Mouse (Mus musculus) heart, postnatal 36 days (tissue): ENCODE results near the gene Trim40. TPM values are rescaled to one million over a fixed set of nuclear protein-coding genes. Genes with fewer than 3 reads are reported as not detected.

Source experiments
- DNase-seq, 2 experiments: peaks; one replicate each; pipeline ENCODE4 v3.0.0; 2021 to 2022
- intact Hi-C: fragments of 180-260 bp; cut with DNase I; formaldehyde crosslinking; loops from one replicate; pipeline ENCODE4 v1.15.1; 2025
- total RNA-seq, 2 experiments: library from RNA; stranded (reverse); gene quantifications; 2 replicates each; pipeline ENCODE4 v1.2.3; 2021

Trim40 gene
- total RNA-seq, result not detected

- intact Hi-C loops, result loop anchor here (5.0 kb wide), 2 partner anchors 107 to 312 kb away; partner anchors contain the start of gene Olfr94
- DNase-seq, result no peak
These were observed at the start of gene Trim40 for GRCm38 (mm10) chr17:36890073-36890903. Trim40 (minus strand) TSS chr17:36890123.

DNA sequence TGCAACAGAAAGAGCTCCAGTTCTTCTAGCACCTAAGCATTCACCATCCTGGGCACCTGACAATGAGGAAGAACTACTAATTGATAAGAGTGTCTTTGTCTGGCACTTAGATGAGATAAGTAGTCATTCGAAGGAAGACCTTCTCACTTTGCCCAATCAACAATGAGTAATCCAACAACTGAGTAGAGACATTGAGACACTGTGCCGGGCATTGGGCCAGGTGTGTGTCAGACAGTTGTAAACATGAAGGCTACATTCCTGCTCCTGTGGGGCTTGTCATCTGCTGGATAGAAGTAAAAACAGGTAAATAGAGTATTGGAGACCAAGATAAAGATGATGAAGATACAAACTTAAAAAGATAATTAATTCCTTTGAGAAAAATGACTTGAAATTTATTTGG is 48.1 kb upstream of the Trim40 start:
- DNase-seq, result no peak
- intact Hi-C loops, result no loop called here

DNA sequence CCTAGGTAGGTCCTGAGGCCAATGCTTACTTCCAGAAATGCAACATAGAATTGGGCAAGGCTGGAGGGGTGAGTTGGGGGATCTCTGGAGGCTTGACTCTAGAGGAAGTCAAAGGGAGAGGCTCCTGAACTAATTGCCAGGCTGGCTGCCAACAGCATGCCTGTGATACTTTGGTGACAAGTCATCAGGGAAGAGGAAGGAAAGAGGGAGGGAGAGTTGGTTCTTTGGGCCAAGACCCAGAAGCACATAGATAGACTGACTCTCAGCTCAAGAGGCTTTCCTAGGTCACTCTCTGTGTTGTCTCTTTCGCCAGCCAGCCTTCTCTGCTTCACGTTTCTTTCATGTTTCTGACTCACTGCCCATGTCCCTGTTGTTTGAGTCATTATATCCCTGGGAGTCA is 41.9 kb upstream of the Trim40 start:
- intact Hi-C loops, result loop anchor here (2.0 kb wide), 1 partner anchor 15 kb away; no protein-coding TSS in a partner anchor

DNA sequence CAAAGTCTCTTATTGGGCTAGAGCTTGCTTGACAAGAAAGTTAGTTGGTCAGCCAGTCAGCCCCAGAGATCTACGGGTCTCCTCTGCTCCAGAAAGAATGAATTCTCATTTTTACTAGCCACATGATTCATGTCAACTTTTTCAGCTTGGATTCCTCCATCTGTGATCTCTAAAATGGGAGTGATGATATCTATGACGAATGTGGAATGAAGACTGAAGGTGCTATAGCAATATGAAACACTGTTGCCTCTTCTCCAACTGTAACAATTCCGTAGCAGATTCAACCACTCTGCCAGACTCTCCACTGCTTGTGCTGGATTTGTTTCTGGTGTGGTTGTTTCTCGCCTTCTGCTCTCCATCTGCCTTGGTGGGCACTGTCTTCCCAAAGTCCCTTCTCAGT is 41.2 kb upstream of the Trim40 start:
- intact Hi-C loops, result no loop called here
- no peak for DNase-seq

More for the DNA sequence above, 41.9 kb upstream of the Trim40 start:
- peak; percentile 46 to 60 for DNase-seq

- DNase-seq, result no peak
- intact Hi-C loops, result no loop called here
These were observed 40.3 kb upstream of the Trim40 start for GRCm38 (mm10) chr17:36930233-36930632.

DNA sequence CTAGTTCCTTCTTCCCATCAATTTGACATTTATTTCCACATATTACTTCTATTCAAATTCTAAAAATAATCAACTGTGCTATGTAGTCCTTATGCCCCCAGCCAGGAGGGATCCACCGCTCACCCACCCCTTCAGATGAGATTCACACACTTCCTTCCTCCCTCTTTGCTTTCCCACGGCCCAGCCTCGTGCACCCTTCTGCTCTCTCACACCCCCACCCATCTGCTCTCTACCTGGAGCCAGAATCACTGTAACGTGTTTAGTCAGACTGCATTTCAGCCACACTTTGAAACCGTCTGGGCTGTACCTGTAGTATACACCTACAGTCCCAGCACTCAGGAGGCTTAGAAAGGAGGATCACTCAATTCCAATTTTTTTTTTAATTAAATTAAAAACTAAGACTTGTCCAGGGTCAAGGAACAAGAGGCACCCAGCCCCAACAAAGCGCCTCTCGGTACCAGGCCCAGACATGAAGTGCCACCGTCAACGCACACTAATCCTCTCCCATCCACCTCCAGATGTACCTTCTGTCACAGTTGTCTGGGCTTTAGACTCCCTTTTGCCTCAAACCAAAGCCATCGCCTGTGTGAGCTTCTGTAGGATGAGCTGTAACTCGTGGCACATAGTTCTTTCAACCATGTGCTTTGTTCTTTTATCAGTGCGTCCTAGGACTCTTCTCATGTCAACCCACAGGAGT is 39.5 kb upstream of the Trim40 start:
- intact Hi-C loops, result no loop called here
- no peak for DNase-seq

DNA sequence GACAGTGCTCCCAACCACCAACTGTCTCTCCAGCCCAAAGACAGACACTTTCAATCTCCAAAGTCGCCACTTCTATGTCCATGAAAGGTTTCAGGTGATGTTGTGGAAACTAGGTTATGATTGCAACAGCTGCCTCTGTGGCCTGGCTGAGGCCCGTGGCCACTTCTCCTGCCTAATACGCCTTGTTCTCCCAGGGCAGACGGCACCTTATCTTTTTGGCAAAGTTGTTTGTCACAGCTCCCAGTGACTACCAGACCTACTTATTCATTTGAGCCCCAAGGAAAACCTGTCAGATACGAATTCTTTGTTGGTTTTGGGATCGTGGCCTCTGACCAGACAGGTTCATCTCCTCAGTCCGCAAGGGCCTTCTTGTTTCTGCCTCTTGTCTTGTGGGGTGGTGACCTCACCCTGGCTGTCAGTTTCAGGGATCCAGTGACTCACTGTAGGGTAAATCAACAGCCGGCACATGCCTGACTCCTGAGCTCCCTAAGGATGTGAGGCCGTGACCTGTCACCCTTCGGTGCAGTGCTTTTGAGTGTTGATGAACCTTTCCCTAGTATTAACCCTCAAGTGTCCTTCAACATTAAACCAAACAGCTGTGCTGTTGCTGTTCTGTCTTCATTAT is 37.7 kb upstream of the Trim40 start:
- intact Hi-C loops, result no loop called here
- DNase-seq, result no peak

GRCm38 (mm10) chr17:36923491-36923890 is 33.6 kb upstream of the Trim40 start:
- intact Hi-C loops, result no loop called here
- DNase-seq, result no peak

GRCm38 (mm10) chr17:36922715-36923114 is 32.8 kb upstream of the Trim40 start:
- intact Hi-C loops, result no loop called here
- no peak for DNase-seq

GRCm38 (mm10) chr17:36920239-36920638 is 30.3 kb upstream of the Trim40 start:
- intact Hi-C loops, result no loop called here

GRCm38 (mm10) chr17:36915076-36915475 is 25.2 kb upstream of the Trim40 start:
- peak; percentile 57 to 76 for DNase-seq
- intact Hi-C loops, result loop anchor here (1.0 to 2.0 kb wide), 4 partner anchors 28 to 132 kb away; partner anchors contain the start of genes Rnf39, Znrd1 and Znrd1as

More at GRCm38 (mm10) chr17:36920239-36920638, 30.3 kb upstream of the Trim40 start:
- DNase-seq, result no peak

DNA sequence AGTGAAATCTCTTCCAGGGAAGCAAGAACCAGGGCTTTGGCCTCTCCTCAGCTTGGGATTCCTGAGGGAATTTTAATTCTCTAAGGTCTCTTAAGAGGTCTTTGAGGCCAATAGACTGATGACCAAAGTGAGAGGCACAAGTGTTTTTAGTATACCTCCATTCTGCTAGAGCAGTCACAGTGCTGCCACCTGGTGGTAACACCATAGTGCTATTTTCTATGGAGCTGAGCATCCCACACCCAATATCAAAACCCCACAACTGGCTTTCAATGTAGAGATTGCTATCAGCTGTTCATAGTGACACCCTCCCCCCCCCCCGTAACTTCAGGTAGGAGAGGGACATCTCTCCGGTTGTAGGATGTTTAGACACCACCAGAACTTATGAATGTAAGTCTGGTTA is 24.2 kb upstream of the Trim40 start:
- DNase-seq, result peak; percentile 72 to 82
- intact Hi-C loops, result loop anchor here (2.0 kb wide), 3 partner anchors 29 to 133 kb away; partner anchors contain the start of genes Rnf39, Znrd1 and Znrd1as

GRCm38 (mm10) chr17:36912031-36912430 is 22.1 kb upstream of the Trim40 start:
- no peak for DNase-seq
- intact Hi-C loops, result no loop called here

DNA sequence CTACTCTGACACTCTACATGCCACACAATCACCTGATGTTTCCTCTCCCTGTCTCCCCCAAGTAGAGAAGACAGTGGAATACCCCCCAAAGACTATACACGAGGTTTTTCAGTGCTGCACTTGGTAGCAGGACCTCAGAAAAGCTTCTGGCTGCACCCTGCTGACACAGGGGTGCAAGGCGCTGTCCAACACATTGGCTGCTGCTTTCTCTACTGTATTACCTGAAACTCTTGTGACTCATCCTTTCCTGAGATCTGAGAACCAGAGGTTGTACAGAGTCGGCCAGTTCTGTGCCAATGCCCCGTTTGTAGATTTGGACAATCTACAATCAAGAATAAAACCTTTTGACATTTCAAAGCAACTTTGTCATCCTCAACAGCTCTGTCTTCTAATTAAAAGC is 19.9 kb upstream of the Trim40 start:
- no peak for DNase-seq
- intact Hi-C loops, result no loop called here

DNA sequence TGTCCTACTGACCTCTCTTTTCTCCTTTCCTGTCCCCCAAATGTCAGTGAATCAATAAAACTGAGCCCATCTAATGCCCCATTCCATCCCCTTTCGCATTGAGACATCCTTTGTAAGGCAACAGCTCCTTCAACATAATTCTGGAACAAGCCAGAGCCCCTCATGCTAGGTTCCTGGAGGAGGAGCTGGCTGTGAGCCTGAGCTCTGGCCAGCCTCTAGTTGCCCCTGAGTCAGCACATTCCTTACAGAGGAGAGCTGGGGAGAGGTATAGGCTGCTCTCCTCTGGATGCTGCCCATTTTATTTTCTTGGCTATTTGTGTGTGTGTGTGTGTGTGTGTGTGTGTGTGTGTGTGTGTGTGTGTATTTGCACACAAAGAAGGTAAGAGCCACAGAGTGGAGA is 18.3 kb upstream of the Trim40 start:
- no peak for DNase-seq
- intact Hi-C loops, result no loop called here

DNA sequence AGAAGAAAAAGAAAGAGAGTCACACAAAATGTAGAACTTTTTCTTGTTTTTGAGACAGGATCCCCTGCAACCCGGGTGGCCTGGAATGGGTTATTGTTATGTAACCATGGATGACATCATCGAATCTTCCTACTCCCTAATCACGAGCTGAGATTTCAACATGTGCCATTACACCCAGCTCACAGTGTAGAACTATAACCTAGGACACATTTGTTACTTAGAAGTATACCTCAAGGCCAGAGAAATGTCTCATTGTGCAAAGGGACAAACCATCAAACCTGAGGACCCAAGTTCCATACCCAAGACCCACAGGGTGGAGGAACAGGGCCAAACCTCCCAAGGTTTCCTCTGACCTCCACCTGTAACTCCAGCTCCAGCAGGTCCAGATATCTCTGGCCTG is 13.7 kb upstream of the Trim40 start:
- intact Hi-C loops, result no loop called here
- no peak for DNase-seq

DNA sequence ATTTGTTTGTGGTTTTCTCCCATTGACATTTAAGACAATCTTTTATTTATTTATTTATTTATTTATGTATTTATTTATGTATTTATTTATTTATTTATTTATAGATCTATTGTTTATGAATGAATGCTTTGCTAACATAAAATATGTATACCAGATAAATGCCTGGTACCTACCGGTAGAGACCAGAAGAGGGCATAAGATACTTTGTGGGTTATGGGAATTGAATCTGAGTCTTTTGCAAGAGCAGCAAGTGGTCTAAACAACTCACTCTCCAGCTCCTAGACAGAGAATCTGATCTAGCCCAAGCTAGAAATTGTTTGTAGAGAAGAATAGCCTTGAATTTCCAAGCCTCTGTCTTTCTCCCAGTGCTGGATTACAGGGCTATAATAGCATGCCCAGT is 10.8 kb upstream of the Trim40 start:
- DNase-seq, result no peak

DNA sequence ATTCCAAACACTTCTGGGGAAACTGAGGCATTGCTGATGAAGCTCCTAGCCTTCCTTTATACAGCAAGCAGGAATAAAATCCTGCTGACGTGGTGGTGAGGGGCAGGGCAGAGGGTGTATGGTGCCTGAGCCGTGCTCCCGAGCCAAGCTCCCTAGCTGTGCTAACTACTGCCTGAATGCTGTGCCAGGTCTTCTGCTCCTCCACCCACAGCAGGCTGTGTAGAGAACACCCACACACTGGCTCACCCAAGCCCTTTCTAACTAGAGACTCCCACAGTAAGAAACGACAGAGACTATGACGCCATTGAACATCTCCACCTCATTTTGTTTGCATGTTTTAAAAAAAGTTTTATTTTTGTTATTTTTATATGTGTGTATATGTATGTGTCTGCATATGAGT is 10.1 kb upstream of the Trim40 start:
- DNase-seq, result no peak
- intact Hi-C loops, result no loop called here

More for the DNA sequence above, 10.8 kb upstream of the Trim40 start:
- intact Hi-C loops, result no loop called here

DNA sequence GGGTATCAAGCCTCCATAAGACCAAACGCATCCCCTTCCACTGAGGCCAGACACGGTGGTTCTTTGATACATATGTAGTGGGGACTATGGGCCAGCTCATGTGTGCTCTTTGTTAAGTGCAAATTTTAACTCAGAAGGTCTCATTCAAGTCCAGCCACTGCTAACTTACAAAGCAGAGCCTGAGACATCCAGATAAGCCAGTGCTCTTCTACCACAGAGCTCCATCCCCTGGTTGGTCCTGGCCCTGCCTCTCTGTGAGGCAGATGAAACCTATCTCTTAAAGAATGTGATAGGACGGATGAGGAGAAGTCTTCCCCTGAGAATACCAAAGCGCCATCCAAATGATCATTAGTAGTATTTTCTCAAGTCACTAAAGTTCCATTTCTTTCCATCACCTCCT is 9.5 kb upstream of the Trim40 start:
- DNase-seq, result no peak
- intact Hi-C loops, result loop anchor here (5.0 kb wide), 2 partner anchors 77 to 148 kb away; partner anchors contain the start of gene Gabbr1

- intact Hi-C loops, result loop anchor here (5.0 kb wide), 2 partner anchors 75 to 150 kb away; partner anchors contain the start of gene Gabbr1
- DNase-seq, result no peak
These were observed 7.8 kb upstream of the Trim40 start, which contains the start of gene Trim31 for GRCm38 (mm10) chr17:36897552-36898205. Trim31 (plus strand) TSS chr17:36898118.
